Mouse (Mus musculus) embryonic facial prominence, embryonic 14.5 days (tissue): ENCODE measurements around the gene Asna1. TPM values are rescaled to one million over a fixed set of nuclear protein-coding genes. Genes with fewer than 3 reads are reported as not detected.

Experiments used
- ATAC-seq: fragments of 200-750 bp; cut with Nextera tagmentation; 2 replicates; pipeline ENCODE4 v1.8.0; 2017; ENCODE audit warnings: low read depth, moderate number of reproducible peaks, moderate TSS enrichment
- DNase-seq: peaks from one replicate; pipeline ENCODE4 v3.0.0-alpha.2; 2015; ENCODE audit warnings: low spot score
- H3K27ac ChIP-seq: fragments of 300-500 bp; sonication (generic); replicated peaks from 2 replicates; pipeline ENCODE4 v1.5.1; 2014; ENCODE audit warnings: low read depth, mild to moderate bottlenecking, low read length, moderate library complexity
- H3K27me3 ChIP-seq: fragments of 300-500 bp; sonication (generic); replicated peaks from 2 replicates; pipeline ENCODE4 v1.6.1; 2014; ENCODE audit warnings: low read length; ENCODE audit not compliant: control insufficient read depth, insufficient read depth
- H3K36me3 ChIP-seq: fragments of 300-500 bp; sonication (generic); 2 replicates; pipeline ENCODE4 v1.6.1; 2014; ENCODE audit warnings: low read length, mixed read lengths; ENCODE audit not compliant: control insufficient read depth, insufficient read depth
- H3K4me1 ChIP-seq: fragments of 300-500 bp; sonication (generic); 2 replicates; pipeline ENCODE4 v1.6.1; 2014; ENCODE audit warnings: antibody characterized with exemption, low read length; ENCODE audit not compliant: control insufficient read depth, insufficient read depth
- H3K4me2 ChIP-seq: fragments of 300-500 bp; sonication (generic); 2 replicates; pipeline ENCODE4 v1.6.1; 2014; ENCODE audit warnings: low read depth, mild to moderate bottlenecking, low read length, moderate library complexity, mixed read lengths
- H3K4me3 ChIP-seq: fragments of 300-500 bp; sonication (generic); 2 replicates; pipeline ENCODE4 v1.5.1; 2014; ENCODE audit warnings: low read depth, mild to moderate bottlenecking, low read length
- H3K9ac ChIP-seq: fragments of 300-500 bp; sonication (generic); 2 replicates; pipeline ENCODE4 v1.6.1; 2014; ENCODE audit warnings: low read depth, mild to moderate bottlenecking, low read length, moderate library complexity, mixed read lengths
- H3K9me3 ChIP-seq: fragments of 300-500 bp; sonication (generic); 2 replicates; pipeline ENCODE4 v1.6.1; 2016; ENCODE audit warnings: low read length; ENCODE audit not compliant: control insufficient read depth
- WGBS: fragments of 180-500 bp; shearing (Covaris S2); extraction: QIAGEN DNeasy Blood & Tissue Kit; methylation state at CpG from one replicate; pipeline ENCODE4 v1.1.7; 2014; 5-methylcytosine and 5-hydroxymethylcytosine counted together
- polyA plus RNA-seq: library from polyadenylated mRNA; unstranded; fragments of >200 nt; fragmentation: Nextera tagmentation; extraction: Ambion mirVana; gene quantifications from 2 replicates; pipeline ENCODE4 v1.2.1, GENCODE M21; 2014

Gene Asna1
- polyA plus RNA-seq, result 97.3 and 101 TPM in 2 replicates

DNA sequence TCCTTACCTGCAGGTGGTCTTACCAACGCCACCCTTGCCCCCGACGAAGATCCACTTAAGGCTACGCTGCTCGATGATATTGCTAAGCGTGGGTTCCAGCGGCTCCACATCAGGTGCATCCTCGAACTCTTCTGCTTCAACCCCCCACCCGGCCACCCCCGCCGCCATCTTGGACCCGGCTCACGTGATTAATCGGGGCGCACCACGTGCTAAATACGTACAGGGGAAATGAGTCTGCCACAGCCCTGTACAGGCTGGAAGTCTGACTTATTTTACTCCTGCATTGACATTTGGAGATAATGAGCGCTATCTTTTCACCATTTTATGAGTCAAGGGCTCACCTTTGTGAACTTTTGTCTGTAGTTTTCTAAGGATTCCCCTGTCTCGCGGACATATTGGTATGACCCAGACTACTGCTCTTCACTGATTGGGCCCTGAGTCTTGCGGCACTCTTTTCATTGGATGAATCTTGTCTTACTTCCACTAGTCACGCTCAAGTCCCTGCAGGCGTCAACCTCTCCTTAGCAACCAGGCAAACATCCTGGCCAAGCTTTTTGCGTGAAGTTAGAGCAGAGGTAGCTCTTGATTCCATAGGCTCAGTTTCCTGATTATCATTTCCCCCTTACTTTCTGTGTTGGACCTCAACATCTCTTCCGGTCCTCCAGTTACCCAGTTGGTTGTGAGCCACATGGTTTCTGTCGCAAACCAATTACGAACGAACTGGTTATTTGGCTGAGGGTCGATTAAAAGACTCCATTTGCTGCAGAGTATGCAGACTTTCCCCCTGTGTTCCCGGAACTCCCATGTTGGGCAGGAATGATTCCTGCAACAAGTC lies at the start of gene Asna1:
Gene Asna1 (minus strand): TSS at position 184 of the 835 bp plus-strand sequence.
- Histone ChIP-seq H3K27ac (peak within 1 kb of the TSS; percentile 93), H3K27me3 (no peaks in the 10 kb centered on the region), H3K9ac (peak within 1 kb of the TSS; percentile 80), H3K36me3 (peaks cover 48% of the 10 kb centered on the region), H3K4me2 (peak within 1 kb of the TSS; percentile 63), H3K4me1 (peaks cover 15% of the 10 kb centered on the region), H3K4me3 (peak within 1 kb of the TSS; percentile 81), H3K9me3 (no peaks in the 10 kb centered on the region)
- 7% methylated on average over 30 of the region's 30 CpGs for WGBS
- ATAC-seq (peak; percentile 92), DNase-seq (peak; percentile 98)

DNA sequence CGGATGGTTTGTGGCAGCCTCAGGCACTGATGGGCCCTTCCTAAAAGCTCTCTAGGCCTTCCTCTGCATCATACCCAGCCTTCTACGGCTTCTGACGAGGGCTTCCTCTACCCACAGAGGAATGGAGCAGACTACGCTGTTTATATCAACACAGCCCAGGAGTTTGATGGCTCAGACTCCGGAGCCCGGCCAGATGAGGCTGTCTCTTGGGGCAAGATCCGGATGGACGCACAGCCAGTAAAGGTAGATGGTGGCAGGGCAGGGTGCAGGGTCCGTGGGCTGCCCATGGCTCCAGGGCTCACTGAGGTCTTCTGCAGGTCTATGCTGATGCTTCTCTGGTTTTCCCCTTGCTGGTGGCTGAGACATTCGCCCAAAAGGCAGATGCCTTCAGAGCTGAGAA lies 49.5 kb upstream of the Asna1 start:
- no peak overlapping the region for H3K4me3 ChIP-seq
- H3K4me2 ChIP-seq, result no peak overlapping the region
- H3K27ac ChIP-seq, result no peak overlapping the region
- H3K36me3 ChIP-seq, result peaks cover 52% of the 10 kb centered on the region
- H3K9ac ChIP-seq, result no peak overlapping the region
- H3K9me3 ChIP-seq, result no peaks in the 10 kb centered on the region
- ATAC-seq (no peak), DNase-seq (no peak)
- no peaks in the 10 kb centered on the region for H3K27me3 ChIP-seq
- H3K4me1 ChIP-seq, result peaks cover 8% of the 10 kb centered on the region
- WGBS, result 92% methylated on average over 10 of the region's 10 CpGs

DNA sequence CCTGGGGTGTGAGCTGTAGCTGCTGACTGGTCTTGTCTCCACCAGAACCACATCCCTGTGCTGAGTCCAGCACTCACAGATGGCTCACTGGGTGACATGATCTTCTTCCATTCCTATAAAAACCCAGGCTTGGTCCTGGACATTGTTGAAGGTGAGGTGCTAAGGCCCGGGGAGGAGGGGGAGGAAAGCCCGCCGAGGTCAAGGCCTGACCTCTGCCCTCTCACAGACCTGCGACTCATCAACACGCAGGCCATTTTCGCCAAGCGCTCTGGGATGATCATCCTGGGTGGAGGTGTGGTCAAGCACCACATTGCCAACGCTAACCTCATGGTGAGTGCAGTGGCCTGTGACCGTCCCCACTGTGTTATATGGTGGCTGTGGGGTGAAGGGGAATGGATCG lies 49.1 kb upstream of the Asna1 start:
- Histone ChIP-seq H3K27ac (no peak overlapping the region), H3K36me3 (peaks cover 52% of the 10 kb centered on the region), H3K9me3 (no peaks in the 10 kb centered on the region), H3K4me1 (peaks cover 6% of the 10 kb centered on the region), H3K27me3 (no peaks in the 10 kb centered on the region), H3K4me3 (no peak overlapping the region), H3K9ac (no peak overlapping the region), H3K4me2 (no peak overlapping the region)
- ATAC-seq, result no peak
- DNase-seq, result no peak
- WGBS, result 83% methylated on average over 9 of the region's 10 CpGs

DNA sequence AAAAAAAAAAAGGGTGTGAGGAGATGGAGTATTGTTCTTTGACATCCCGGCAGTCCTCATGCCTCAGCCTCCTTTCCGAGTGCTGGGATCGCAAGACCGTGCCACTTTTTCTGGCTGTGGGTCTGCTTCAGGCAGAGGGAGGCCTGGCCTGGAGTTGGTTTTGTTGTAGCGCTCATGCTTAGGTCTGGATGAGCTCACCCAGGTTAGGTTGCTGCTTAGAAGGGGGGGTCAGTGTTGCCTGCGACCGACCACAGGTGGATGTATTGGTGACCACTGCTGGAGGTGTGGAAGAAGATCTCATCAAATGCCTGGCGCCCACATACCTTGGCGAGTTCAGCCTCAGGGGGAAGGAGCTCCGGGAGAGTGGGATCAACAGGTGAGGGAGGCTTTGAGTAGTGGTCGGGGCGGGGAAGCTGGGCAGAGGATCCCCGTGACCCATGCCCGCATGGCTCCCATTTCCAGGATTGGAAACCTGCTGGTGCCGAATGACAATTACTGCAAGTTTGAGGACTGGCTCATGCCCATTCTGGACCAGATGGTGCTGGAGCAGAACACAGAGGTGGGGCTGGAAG lies 48.0 kb upstream of the Asna1 start:
- H3K36me3 ChIP-seq, result peaks cover 42% of the 10 kb centered on the region
- H3K9ac ChIP-seq, result no peak overlapping the region
- no peaks in the 10 kb centered on the region for H3K27me3 ChIP-seq
- no peak overlapping the region for H3K4me2 ChIP-seq
- 90% methylated on average over 15 of the region's 15 CpGs for WGBS
- no peak for ATAC-seq
- H3K4me3 ChIP-seq, result no peak overlapping the region
- DNase-seq, result no peak
- no peaks in the 10 kb centered on the region for H3K9me3 ChIP-seq
- H3K4me1 ChIP-seq, result peaks cover 6% of the 10 kb centered on the region
- H3K27ac ChIP-seq, result no peak overlapping the region

DNA sequence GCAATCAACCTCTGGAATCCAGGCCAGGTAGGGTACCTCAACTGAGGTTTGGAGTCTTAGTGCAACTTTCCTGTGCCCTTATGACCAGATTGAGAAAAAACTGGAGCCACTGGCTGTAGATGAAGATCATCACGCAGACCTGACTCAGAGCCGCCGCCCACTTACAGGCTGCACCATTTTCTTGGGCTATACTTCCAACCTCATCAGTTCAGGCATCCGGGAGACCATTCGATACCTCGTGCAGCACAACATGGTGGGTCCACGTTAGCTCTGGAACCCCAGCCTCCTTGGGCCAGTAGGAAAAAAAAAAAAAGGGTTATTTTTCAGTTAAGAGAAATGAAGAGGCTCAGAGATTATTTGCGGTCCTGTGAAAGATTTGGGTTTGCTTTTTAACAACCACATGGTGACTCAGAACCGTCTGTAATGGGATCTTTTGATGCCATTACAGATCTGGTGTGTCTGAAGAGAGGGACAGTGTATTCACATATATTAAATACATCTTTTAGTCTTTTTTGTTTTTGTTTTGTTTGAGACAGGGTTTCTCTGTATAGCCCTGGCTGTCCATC lies 47.4 kb upstream of the Asna1 start:
- Histone ChIP-seq H3K36me3 (peaks cover 38% of the 10 kb centered on the region), H3K9me3 (no peaks in the 10 kb centered on the region), H3K4me1 (peaks cover 6% of the 10 kb centered on the region), H3K4me3 (peak overlapping the region; percentile 87), H3K27me3 (no peaks in the 10 kb centered on the region), H3K27ac (peak overlapping the region; percentile 94), H3K4me2 (peak overlapping the region; percentile 65), H3K9ac (peak overlapping the region; percentile 85)
- 34% methylated on average over 9 of the region's 9 CpGs for WGBS
- no peak for DNase-seq
- ATAC-seq, result no peak

DNA sequence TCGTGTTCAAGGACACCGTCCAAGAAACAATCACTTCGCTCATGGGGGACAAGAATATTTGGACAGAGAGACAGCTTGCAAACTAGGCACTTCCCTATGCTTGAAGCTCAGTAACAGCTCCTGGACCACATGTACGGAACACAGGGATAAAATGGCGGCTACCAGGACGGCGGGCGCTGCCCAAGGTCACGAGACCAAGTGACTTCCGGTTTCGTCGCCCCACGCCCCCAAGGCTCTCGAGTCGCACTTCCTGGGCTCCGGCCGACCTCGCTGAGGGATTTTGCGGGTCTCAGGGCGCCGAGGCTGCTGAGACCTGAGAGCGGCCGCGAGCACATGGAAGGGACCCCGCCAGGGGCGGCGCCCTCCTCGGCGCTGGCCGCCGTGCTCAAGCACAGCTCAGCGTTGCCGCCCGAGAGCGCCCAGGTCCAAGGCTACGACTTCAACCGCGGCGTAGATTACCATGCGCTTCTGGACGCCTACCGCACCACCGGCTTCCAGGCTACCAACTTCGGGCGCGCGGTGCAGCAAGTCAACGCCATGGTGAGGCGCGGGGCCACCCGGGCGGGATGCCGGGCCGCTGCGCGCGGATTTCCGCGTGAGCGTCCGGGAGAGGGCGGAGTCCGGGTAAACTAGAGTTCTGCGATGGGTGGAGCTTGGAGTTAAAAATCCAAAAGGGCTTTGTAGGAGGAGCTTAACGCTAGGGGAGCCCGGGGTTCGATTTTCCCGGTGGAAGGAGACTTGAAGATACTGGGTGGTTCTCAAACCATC lies 46.6 kb upstream of the Asna1 start, which contains the start of gene Dhps:
Gene Dhps (plus strand): TSS at position 244 of the 768 bp plus-strand sequence.
- peak within 1 kb of the TSS; percentile 65 for H3K4me2 ChIP-seq
- peaks cover 6% of the 10 kb centered on the region for H3K4me1 ChIP-seq
- H3K9me3 ChIP-seq, result no peaks in the 10 kb centered on the region
- peak within 1 kb of the TSS; percentile 85 for H3K9ac ChIP-seq
- H3K27ac ChIP-seq, result peak within 1 kb of the TSS; percentile 94
- ATAC-seq (peak; percentile 94), DNase-seq (peak; percentile 97)
- H3K4me3 ChIP-seq, result peak within 1 kb of the TSS; percentile 87
- under 1% methylated on average over 55 of the region's 68 CpGs for WGBS
- H3K27me3 ChIP-seq, result no peaks in the 10 kb centered on the region
- H3K36me3 ChIP-seq, result peaks cover 41% of the 10 kb centered on the region

DNA sequence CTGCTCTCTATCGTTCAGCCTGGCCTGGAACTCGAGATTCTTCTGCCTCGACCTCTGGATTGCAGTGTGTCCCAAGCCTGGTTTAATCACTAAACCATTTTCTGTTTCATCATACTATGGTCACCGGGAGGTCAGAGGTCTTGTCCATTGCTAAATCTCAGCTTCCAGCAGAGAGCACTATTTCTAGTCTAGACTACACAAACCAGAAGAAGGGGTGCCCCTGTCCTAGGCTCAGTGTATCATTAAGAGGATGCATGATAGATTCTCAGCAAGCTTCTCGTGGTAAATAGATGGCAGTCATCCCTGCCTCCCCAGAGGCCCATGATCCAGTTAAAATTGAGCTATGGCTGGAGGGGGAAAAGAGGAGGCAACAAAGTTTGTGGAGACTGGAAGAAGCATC lies 46.0 kb upstream of the Asna1 start:
- Histone ChIP-seq H3K9me3 (no peaks in the 10 kb centered on the region), H3K9ac (peak overlapping the region; percentile 85; the same call in 1 of the 2 replicates), H3K4me3 (peak overlapping the region; percentile 87), H3K4me2 (peak overlapping the region; percentile 65), H3K27ac (peak overlapping the region; percentile 94), H3K27me3 (no peaks in the 10 kb centered on the region), H3K36me3 (peaks cover 41% of the 10 kb centered on the region), H3K4me1 (peaks cover 6% of the 10 kb centered on the region)
- 84% methylated on average over 5 of the region's 5 CpGs for WGBS
- DNase-seq, result no peak
- no peak for ATAC-seq

DNA sequence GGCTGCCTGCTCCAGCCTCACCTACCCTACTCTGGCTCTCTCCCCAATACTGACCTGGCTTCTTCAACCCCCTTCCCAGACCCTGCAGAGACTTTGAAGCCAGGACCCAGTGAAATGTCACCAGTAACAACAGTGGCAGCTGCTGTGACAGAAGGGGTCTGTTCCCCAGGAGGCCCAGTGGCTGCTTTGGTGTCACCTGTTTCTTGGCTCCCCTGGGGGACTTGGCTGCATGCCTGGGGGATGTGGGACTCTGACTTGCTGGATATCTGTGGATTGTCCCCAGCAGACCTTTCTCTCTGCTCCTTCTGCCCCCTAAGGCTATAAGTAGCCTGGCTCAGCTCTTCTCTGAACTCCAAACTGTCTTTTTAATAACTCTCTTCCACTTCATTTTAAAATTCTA lies 42.9 kb upstream of the Asna1 start, which contains the start of gene Gm5741:
Gene Gm5741 (minus strand): TSS at position 1 of the 400 bp plus-strand sequence.
- Histone ChIP-seq H3K4me3 (no peak within 1 kb of the TSS), H3K27ac (no peak within 1 kb of the TSS), H3K4me2 (no peak within 1 kb of the TSS), H3K36me3 (peaks cover 30% of the 10 kb centered on the region), H3K9me3 (no peaks in the 10 kb centered on the region), H3K27me3 (no peaks in the 10 kb centered on the region), H3K4me1 (peaks cover 6% of the 10 kb centered on the region), H3K9ac (no peak within 1 kb of the TSS)
- DNase-seq (no peak), ATAC-seq (no peak)
